Mouse (Mus musculus) heart, adult 2 months (tissue): Measurements from ENCODE around the gene Pdzd2.

Experiments used
- CTCF ChIP-seq: fragments of 200-600 bp; IDR thresholded peaks from 2 replicates; pipeline ENCODE4 v1.8.1; 2022; ENCODE audit warnings: antibody characterized with exemption, mild to moderate bottlenecking, moderate library complexity
- EP300 ChIP-seq: fragments of 200-500 bp; IDR thresholded peaks from 2 replicates; pipeline ENCODE4 v1.6.1; 2011; ENCODE audit warnings: low read depth, low read length, control low read depth; ENCODE audit not compliant: insufficient read depth
- POLR2A ChIP-seq: fragments of 200-500 bp; IDR thresholded peaks from 2 replicates; pipeline ENCODE4 v1.6.1; 2011; ENCODE audit warnings: mild to moderate bottlenecking, low read depth, low read length, control low read depth; ENCODE audit not compliant: insufficient read depth

- TF ChIP-seq CTCF, result no peak
- no peak for TF ChIP-seq EP300
- no peak for TF ChIP-seq POLR2A
Observed at GRCm38 (mm10) chr15:12380057-12380456, 359.7 kb downstream of the Pdzd2 start.
